Mouse (Mus musculus): ENCODE measurements around the gene Dph5.

- TF ChIP-seq CTCF (IDR thresholded peaks at IDR 0.05; ENCODE audit: low read depth) (no peak), EP300 (IDR thresholded peaks at IDR 0.05; ENCODE audit: low read depth) (no peak)
These were observed 4.7 kb downstream of the Dph5 start for GRCm38 (mm10) chr3:115892341-115892740.

Measured in liver, embryonic 14.5 days (tissue).